Mouse (Mus musculus): Measurements from ENCODE around the gene Fstl1.
A peak's percentile ranks its signal among the peaks of the same experiment; 100 is the strongest.

Gene Fstl1

GRCm38 (mm10) chr16:37869470-37870231 lies 93.0 kb downstream of the Fstl1 start:
- DNase-seq: peak in 1 of 2 experiments; percentile 30

GRCm38 (mm10) chr16:37871112-37871715 lies 94.5 kb downstream of the Fstl1 start:
- DNase-seq: peak; percentile 70 to 72

GRCm38 (mm10) chr16:37874501-37875235 lies 98.0 kb downstream of the Fstl1 start:
- no peak for DNase-seq

- no peak for DNase-seq
These were observed 100.7 kb downstream of the Fstl1 start for GRCm38 (mm10) chr16:37877406-37877805.

- DNase-seq: no peak
These were observed 102.4 kb downstream of the Fstl1 start for GRCm38 (mm10) chr16:37878951-37879505.

- DNase-seq: no peak
These were observed 103.2 kb downstream of the Fstl1 start for GRCm38 (mm10) chr16:37879750-37880419.

GRCm38 (mm10) chr16:37881168-37881567 lies 104.5 kb downstream of the Fstl1 start:
- DNase-seq: no peak

Measured in kidney, adult 8-10 months (tissue).